Mouse (Mus musculus) embryo, embryonic 10.5 days (tissue): ENCODE results near the gene Cpn2.

ENCODE experiments used
- DNase-seq: peaks from one replicate; pipeline ENCODE4 v3.0.0-alpha.2; 2015; ENCODE audit warnings: low spot score

Cpn2 gene

DNA sequence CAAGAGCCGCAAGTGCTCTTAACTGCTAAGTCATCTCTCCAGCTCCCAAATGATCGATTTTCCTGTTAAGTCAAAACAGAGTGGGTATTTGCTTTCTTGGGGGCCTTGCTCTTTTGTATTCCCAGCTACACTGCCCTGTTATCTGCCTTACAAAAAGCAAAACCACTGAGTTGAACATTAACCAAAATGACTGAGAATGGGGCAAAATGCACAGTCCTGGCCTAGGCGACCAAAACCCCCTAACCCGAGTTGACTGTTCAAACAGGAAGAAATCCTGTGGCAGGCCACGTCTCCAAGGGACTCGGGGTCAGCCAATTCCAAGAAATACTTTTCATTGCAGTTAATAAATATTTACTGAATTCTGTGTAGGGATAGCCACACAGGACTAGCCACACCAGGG is 28.5 kb downstream of the Cpn2 start:
- DNase-seq: no peak

DNA sequence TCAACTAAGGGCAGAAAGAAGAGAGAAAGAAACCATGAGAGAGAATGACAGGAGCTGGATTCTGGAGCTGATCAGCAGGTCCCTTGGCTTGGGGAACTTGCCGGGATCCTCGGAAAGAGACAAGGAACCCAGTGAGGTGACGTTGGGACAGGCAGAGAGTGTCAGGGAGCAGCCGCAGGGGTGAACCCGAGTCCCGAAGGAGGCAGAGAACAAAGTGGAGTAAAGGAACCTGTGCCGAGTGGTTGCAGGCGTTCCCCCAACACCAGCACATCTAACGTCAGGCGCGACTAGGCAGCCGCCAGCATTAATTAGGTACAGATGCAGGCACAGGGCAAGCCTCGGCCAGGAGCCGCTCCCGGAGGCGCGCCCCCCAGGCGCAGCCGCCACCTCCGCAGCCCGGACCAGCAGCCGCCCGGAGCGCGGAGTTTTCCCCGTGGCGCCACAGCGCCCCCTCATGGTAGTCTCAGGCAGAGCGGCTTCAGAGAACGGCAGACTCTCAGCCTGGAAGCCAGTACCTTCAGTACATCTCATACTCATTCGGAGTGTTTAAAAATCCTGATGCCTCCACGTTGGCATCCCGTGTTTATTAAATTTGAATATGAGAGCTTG is 31.1 kb downstream of the Cpn2 start:
- peak; percentile 90 for DNase-seq

DNA sequence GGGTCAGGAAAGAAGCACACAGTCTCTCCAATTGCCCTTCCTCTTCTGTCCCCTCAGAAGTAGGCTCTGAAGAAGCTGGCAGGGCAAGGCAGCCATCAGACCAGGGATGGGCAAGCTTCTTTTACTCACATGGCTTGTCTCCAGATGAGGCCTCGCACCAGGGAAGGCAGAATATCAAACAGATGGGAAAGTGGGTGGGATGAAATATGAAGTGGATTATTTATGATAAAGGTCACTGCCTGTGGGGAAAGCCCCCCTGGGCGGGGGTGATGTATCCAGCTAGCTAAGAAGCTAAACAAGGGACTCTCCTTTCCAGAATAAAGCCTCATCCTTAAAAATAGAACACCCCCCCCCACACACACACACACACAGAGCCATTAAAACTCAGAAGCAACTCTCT is 31.7 kb downstream of the Cpn2 start:
- no peak for DNase-seq

- no peak for DNase-seq
Observed at GRCm38 (mm10) chr16:30234636-30235546, 32.4 kb downstream of the Cpn2 start.

DNA sequence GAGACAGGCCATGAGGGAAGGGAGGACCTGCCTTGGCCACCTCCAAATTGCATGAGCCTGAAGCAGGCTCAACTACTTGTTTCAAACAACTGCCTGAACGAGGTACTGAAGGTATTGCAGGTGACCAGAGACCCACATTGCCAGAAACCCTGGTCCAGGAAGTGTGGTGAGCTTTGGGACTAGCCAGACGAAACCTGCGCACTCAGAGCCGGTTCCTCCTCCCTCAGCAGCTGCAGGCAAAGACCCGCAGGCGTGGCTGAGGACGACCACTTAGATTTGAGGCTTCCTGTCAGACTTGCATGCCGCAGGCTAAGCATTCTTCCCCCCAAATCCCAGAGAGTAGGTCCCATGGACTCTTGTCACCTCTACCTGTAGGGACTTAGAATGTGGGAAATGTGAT is 33.2 kb downstream of the Cpn2 start:
- DNase-seq: no peak

DNA sequence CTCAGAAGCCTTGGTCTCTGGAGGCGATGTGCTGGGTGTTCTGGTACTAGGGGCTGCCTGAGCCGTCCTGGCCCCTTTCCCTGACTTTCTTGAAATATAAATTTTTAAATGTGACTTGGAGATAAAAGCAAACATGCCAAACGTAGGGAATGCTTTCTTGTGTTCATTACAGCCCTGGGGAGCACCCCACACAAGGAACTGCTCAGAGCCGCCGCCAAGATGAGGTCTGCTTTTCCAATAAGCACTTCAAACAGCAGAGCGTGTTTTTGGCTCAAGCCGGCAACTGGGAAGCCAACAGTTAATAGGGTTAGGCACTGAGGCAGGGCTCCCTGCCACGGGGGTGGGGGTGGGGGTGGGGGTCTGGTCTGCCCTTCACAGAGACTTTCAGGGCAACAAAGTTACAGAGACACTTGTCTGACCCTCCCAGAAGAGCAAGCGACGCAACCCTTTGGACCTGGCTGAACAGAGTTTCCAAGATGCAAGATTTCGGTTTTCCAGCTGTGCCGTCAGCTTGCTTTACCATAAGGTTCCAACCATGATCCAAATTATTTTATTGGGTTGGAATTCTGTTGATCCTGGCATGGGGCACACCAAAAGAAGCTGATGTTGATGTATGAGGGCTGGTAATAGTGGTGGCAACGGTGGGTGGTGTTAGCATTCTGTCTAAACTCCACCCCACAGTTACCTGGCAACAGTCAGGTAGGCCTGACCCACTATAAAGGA is 35.3 kb downstream of the Cpn2 start:
- DNase-seq: no peak

GRCm38 (mm10) chr16:30227352-30227751 is 39.9 kb downstream of the Cpn2 start:
- DNase-seq: no peak

DNA sequence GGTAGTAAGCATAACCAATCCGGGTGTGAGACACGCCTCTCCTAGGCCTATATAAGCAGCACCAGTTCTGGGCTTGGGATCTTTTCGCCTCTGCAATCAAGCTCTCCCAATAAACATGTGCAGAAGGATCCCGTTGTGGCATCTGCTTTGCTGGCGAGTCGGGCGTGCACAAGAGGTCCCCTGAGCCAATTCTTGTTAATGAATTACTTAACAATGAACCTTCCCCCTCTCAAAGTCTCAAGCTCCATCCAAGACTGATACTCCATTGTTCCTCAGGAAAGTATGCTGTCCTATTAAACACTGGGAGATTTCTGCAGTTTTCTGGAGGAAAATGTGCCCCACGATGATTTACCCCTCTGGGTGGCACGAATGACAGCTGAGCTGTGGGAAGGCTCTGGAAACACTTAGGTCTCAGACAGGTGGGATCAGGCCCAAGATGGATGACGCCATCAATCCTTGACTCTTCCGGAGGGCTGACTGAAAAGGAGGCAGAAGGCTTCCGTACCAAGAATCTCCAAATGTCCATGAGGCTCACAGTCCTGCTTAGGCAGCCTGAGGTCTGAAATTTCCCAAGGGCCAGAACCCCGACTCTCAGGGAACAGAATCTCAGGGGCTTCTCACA is 46.0 kb downstream of the Cpn2 start:
- no peak for DNase-seq

- no peak for DNase-seq
Observed at GRCm38 (mm10) chr16:30215811-30216210, 51.5 kb downstream of the Cpn2 start.

DNA sequence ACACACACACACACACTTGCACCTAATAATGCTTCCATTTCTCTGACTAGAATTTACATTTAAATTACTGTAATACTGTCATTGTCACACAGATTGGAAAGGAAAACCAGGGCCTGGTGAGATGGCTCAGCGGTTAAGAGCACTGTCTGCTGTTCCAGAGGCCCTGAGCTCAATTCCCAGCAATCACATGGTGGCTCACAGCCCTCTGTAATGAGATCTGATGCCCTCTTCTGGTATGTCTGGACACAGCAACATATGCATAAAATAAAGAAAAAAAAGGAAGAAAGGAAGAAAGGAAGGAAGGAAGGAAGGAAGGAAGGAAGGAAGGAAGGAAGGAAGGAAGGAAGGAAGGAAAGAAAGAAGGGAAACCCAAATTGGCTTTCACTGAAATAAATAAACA is 53.7 kb downstream of the Cpn2 start:
- no peak for DNase-seq

GRCm38 (mm10) chr16:30212035-30212434 is 55.3 kb downstream of the Cpn2 start:
- DNase-seq: no peak

GRCm38 (mm10) chr16:30209264-30209663 is 58.0 kb downstream of the Cpn2 start:
- no peak for DNase-seq

- DNase-seq: no peak
Observed at GRCm38 (mm10) chr16:30207991-30208390, 59.3 kb downstream of the Cpn2 start.

DNA sequence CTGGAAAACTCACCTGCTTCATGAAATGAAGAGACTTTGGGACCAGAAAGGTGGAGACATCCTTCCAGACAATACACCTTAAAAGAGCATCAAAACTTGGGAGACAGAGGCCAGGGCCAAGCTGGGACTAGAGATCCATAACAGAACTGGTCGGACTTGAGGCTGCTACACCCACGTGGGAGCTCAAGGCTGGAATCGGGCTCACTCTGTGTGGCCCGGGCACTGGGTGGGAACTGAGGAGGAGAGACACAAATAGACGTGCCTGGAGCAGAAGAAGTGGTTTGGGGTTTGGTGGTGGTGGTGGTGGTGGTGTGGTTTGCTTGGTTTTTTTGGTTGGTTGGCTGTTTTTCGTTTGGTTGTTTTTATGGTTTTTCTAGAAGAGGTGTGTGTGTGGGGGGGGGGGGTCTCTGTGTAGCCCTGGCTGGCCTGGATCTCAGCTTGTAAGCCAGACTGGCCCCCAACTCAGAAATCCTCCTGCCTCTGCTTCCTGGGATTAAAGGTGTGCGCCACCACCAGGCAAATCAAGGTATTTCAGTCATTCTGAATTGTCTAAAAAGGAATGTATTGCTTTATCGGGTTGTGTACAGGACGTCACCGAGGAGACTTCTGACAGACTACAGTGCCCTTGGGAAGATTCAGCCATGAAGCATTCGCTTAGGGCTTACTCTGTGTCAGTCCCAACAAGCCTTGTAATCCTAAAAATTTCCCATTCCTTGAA is 60.0 kb downstream of the Cpn2 start:
- DNase-seq: no peak
